In genomic region chr19:32567025-32567424, GRCm38 (mm10) we compare ENCODE assay signal across 29 mouse cellular contexts. TPM values are rescaled to one million over a fixed set of nuclear protein-coding genes. Genes with fewer than 3 reads are reported as not detected.
DNase-seq lines count a peak whose midpoint lies in the region; ATAC-seq and TF ChIP-seq lines count a peak whose summit lies in the region.
"Had no signal": no experiment of that assay in that cellular context is flagged by ENCODE, and none has a peak within 500 bp of the region (broad histone marks: within the 10 kb centered on the region; RNA-seq: fewer than 3 reads in every experiment).

No protein-coding gene starts in this region.

- no peak overlapping the region for H3K27ac ChIP-seq in liver, postnatal 0 days (ENCODE audit: low read depth)
- no peak overlapping the region for H3K27ac ChIP-seq in liver, embryonic 11.5 days (ENCODE audit: low read depth, low read length)
- no peak overlapping the region for H3K27ac ChIP-seq in hindbrain, embryonic 16.5 days (ENCODE audit: low read depth, low read length)
- H3K27ac ChIP-seq: forebrain, embryonic 12.5 days; hindbrain, embryonic 13.5 days; liver, embryonic 14.5 days; midbrain, embryonic 13.5 days; neural tube, embryonic 15.5 days had no signal

- no peak for TF ChIP-seq CTCF in liver, postnatal 0 days (IDR thresholded peaks at IDR 0.05; ENCODE audit: low read depth)

- no peak for TF ChIP-seq EP300 in liver, postnatal 0 days (IDR thresholded peaks at IDR 0.05; ENCODE audit: low read depth)

- H3K27me3 ChIP-seq in liver, postnatal 0 days (ENCODE audit: insufficient read depth, low read length): no peaks in the 10 kb centered on the region
- H3K27me3 ChIP-seq in liver, embryonic 11.5 days (replicated peaks; ENCODE audit: control insufficient read depth, insufficient read depth, low read length): no peaks in the 10 kb centered on the region
- H3K27me3 ChIP-seq in hindbrain, embryonic 16.5 days (replicated peaks; ENCODE audit: control insufficient read depth, insufficient read depth, low read length): no peaks in the 10 kb centered on the region
- H3K27me3 ChIP-seq: forebrain, embryonic 12.5 days; heart, embryonic 12.5 days; hindbrain, embryonic 13.5 days; midbrain, embryonic 13.5 days; neural tube, embryonic 15.5 days had no signal

- H3K9me3 ChIP-seq in liver, postnatal 0 days (ENCODE audit: low read length): no peaks in the 10 kb centered on the region
- H3K9me3 ChIP-seq in liver, embryonic 11.5 days (ENCODE audit: control insufficient read depth, low read length): no peaks in the 10 kb centered on the region
- no peaks in the 10 kb centered on the region for H3K9me3 ChIP-seq in hindbrain, embryonic 16.5 days (ENCODE audit: control insufficient read depth, low read length)
- H3K9me3 ChIP-seq: forebrain, embryonic 12.5 days; heart, embryonic 12.5 days; hindbrain, embryonic 13.5 days; midbrain, embryonic 13.5 days; neural tube, embryonic 15.5 days had no signal

- H3K4me1 ChIP-seq in liver, postnatal 0 days (ENCODE audit: insufficient read depth): peaks cover 7% of the 10 kb centered on the region; the same call in 1 of the 2 replicates
- H3K4me1 ChIP-seq in liver, embryonic 11.5 days (replicated peaks; ENCODE audit: control insufficient read depth, insufficient read depth, low read length): peaks cover 5% of the 10 kb centered on the region; the same call in 1 of the 2 replicates
- no peaks in the 10 kb centered on the region for H3K4me1 ChIP-seq in hindbrain, embryonic 16.5 days (ENCODE audit: control insufficient read depth, insufficient read depth, low read depth, low read length)
- H3K4me1 ChIP-seq: forebrain, embryonic 12.5 days; hindbrain, embryonic 13.5 days; midbrain, embryonic 13.5 days; neural tube, embryonic 15.5 days had no signal

- H3K4me2 ChIP-seq in liver, postnatal 0 days (ENCODE audit: low read depth, low read length): peak overlapping the region; percentile 28
- no peak overlapping the region for H3K4me2 ChIP-seq in liver, embryonic 11.5 days
- H3K4me2 ChIP-seq in hindbrain, embryonic 16.5 days (ENCODE audit: low read length): no peak overlapping the region
- H3K4me2 ChIP-seq: forebrain, embryonic 12.5 days; heart, embryonic 12.5 days; hindbrain, embryonic 13.5 days; midbrain, embryonic 13.5 days; neural tube, embryonic 15.5 days had no signal

- 43% methylated on average over 8 of the region's 8 CpGs for WGBS in liver, postnatal 0 days (ENCODE audit: insufficient replicate concordance)
- WGBS in liver, embryonic 11.5 days: 52% methylated on average over 8 of the region's 8 CpGs
- WGBS in hindbrain, embryonic 16.5 days: 90% methylated on average over 8 of the region's 8 CpGs

- no peak overlapping the region for H3K9ac ChIP-seq in liver, postnatal 0 days (replicated peaks)
- H3K9ac ChIP-seq in liver, embryonic 11.5 days (ENCODE audit: low read depth, low read length): no peak overlapping the region
- H3K9ac ChIP-seq in hindbrain, embryonic 16.5 days (ENCODE audit: low read depth, low read length): no peak overlapping the region
- H3K9ac ChIP-seq: forebrain, embryonic 12.5 days; forebrain, postnatal 0 days; heart, embryonic 12.5 days; hindbrain, embryonic 13.5 days; liver, embryonic 14.5 days; midbrain, embryonic 13.5 days; neural tube, embryonic 15.5 days had no signal

- DNase-seq in liver, postnatal 0 days: no peak
- DNase-seq in liver, embryonic 11.5 days (ENCODE audit: low spot score): no peak
- DNase-seq in NIH3T3 (ENCODE audit: low read depth): peak; percentile 47
- peak; percentile 25 for DNase-seq in c-Kit-positive CD71-negative TER-119-negative erythroid progenitor cells, embryonic 14.5 days (ENCODE audit: low read depth)
- DNase-seq in gastrocnemius, adult 8-10 months (ENCODE audit: low spot score in 2 of 2): no peak
- DNase-seq: adrenal gland, adult 8-10 months; B cell, adult 2 months; cerebellum, adult 11-12 months; cerebellum, adult 9-11 months; forebrain, postnatal 0 days; gastrocnemius, postnatal 10 days; heart, postnatal 4 days; kidney, adult 2 months; kidney, postnatal 4 days; layer of hippocampus, postnatal 36 days; left cerebral cortex, postnatal 4 days; retina, postnatal 1 day; right cerebral cortex, postnatal 14 days; spleen, adult 18-20 months had no signal

- no peaks in the 10 kb centered on the region for H3K36me3 ChIP-seq in liver, postnatal 0 days (replicated peaks; ENCODE audit: insufficient read depth, low read length)
- H3K36me3 ChIP-seq in liver, embryonic 11.5 days (ENCODE audit: control insufficient read depth, insufficient read depth, low read length): no peaks in the 10 kb centered on the region
- no peaks in the 10 kb centered on the region for H3K36me3 ChIP-seq in hindbrain, embryonic 16.5 days (ENCODE audit: control insufficient read depth, insufficient read depth, low read length)
- H3K36me3 ChIP-seq: forebrain, embryonic 12.5 days; heart, embryonic 12.5 days; hindbrain, embryonic 13.5 days; midbrain, embryonic 13.5 days; neural tube, embryonic 15.5 days had no signal

- no peak for ATAC-seq in liver, postnatal 0 days
- ATAC-seq in liver, embryonic 11.5 days (replicated peaks; ENCODE audit: low FRiP score): no peak
- peak; percentile 91 for ATAC-seq in megakaryocyte, adult 5-6 weeks (ENCODE audit: poor library complexity, severe bottlenecking)
- no peak for ATAC-seq in hindbrain, embryonic 16.5 days
- ATAC-seq: activated CD4-positive, CD25-positive, alpha-beta regulatory T cell, adult 4 months; forebrain, postnatal 0 days; midbrain, embryonic 13.5 days had no signal

- H3K4me3 ChIP-seq in liver, postnatal 0 days (ENCODE audit: low read depth, low read length): no peak overlapping the region
- no peak overlapping the region for H3K4me3 ChIP-seq in liver, embryonic 11.5 days (ENCODE audit: low read depth, low read length)
- no peak overlapping the region for H3K4me3 ChIP-seq in hindbrain, embryonic 16.5 days (ENCODE audit: low read length)
- H3K4me3 ChIP-seq: erythroblast, embryonic 14.5 days; forebrain, embryonic 12.5 days; heart, embryonic 12.5 days; hindbrain, embryonic 13.5 days; midbrain, embryonic 13.5 days; neural tube, embryonic 15.5 days had no signal

RNA-seq across cellular contexts. Expression of gene Papss2, which starts 28.6 kb away (rescaled TPM):
- 29.6 and 35.5 TPM in 2 replicates for polyA plus RNA-seq in liver, postnatal 0 days (2015; fragmentation: Nextera tagmentation; extraction: Ambion mirVana)
- polyA plus RNA-seq in liver, embryonic 11.5 days (2014; fragmentation: Nextera tagmentation; extraction: Ambion mirVana): 3.4 and 3.5 TPM in 2 replicates
- total RNA-seq in megakaryocyte, adult 5-6 weeks (2015): 61.6 and 72.8 TPM in 2 replicates
- 35.9 and 42.1 TPM in 2 replicates for total RNA-seq in megakaryocyte, adult 5-6 weeks (2017)
- 1.7 and 2.3 TPM in 2 replicates for polyA plus RNA-seq in hindbrain, embryonic 16.5 days (2015; fragmentation: Nextera tagmentation; extraction: Ambion mirVana)
- total RNA-seq in gastrocnemius, adult 8-10 months (2022): 1 to 10 TPM; 2.3 to 5.7 (median 3.4) TPM

Comparison
In these comparisons a context has a peak if more than half of its experiments do, and no peak if none do; other contexts are left out.
1. DNase-seq: peak in NIH3T3 (single experiment) and c-Kit-positive CD71-negative TER-119-negative erythroid progenitor cells, embryonic 14.5 days (single experiment); none in liver, postnatal 0 days (single experiment), liver, embryonic 11.5 days (single experiment) and gastrocnemius, adult 8-10 months (0 of 2).